Mouse (Mus musculus) T-cell, adult 66 days (primary cell): ENCODE measurements around the gene Zfp580. TPM values are rescaled to one million over a fixed set of nuclear protein-coding genes. Genes with fewer than 3 reads are reported as not detected.

Experiments used
- total RNA-seq, 2 experiments: library from RNA; stranded (reverse); gene quantifications; 3 replicates in 1 of 2; 4 replicates in 1 of 2; pipeline ENCODE4 v1.2.4; 2023

Zfp580 gene
- total RNA-seq = 1 to 10 TPM; 5.6 to 7.3 TPM

DNA sequence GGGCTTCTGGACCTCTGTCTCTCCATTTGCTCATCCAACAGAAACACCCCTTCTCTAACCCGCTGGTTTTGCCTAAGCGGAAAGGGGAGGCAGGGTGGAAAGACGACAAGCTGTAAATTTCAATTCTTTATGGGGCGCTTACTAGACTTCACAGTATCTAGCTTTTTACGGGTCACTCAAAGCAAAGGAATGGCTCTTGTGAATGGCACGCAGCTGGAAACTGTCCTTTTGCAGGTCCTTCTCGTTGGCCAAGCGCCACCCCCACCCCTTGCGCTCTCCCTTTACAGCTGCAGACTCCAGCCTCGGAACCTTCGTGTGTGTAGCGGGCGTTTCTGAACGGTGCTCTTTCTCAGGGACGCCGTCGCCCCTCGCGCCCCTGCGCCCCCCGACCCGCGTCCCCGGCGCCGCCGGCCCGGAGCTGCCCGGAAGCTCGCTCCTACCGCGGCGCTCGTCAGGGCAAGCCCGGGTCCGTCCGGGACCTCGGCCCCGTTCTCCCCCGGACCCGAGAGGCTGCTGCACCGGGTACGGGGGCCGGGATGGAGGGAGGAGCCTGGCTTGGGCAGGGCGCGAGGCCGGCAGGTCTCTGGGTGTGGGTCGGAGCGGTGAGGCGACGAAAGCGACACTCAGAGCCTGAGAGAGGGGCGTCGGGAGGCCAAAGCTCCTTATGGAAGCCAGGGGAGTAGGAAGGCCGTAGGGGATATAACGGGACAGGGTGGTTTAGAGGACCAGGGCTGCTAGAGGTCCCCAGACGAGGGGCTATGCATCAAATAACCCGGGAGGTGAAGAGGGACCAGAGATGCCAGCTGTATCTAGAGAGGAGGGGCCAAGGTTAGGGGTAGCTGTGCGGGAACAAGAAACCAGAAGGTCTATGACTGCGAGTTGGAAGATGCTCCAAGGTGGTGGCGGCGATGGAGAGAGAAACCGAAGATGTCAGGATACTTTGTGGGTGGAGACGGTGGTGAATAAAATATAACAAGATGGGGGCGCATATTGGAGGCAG is at the start of gene Zfp580:
Zfp580 (plus strand) TSS at position 346 of the 1,000 bp plus-strand sequence.

GRCm38 (mm10) chr7:5014251-5015117 is 36.9 kb upstream of the Zfp580 start, which contains the start of the genes Zfp524 and Fiz1:
Zfp524 (plus strand) TSS chr7:5014415.
Fiz1 (minus strand) TSS chr7:5014697.

GRCm38 (mm10) chr7:5015118-5016001 is 36.0 kb upstream of the Zfp580 start, which contains the start of gene Gm44973:
Gm44973 (plus strand) TSS chr7:5015496.

DNA sequence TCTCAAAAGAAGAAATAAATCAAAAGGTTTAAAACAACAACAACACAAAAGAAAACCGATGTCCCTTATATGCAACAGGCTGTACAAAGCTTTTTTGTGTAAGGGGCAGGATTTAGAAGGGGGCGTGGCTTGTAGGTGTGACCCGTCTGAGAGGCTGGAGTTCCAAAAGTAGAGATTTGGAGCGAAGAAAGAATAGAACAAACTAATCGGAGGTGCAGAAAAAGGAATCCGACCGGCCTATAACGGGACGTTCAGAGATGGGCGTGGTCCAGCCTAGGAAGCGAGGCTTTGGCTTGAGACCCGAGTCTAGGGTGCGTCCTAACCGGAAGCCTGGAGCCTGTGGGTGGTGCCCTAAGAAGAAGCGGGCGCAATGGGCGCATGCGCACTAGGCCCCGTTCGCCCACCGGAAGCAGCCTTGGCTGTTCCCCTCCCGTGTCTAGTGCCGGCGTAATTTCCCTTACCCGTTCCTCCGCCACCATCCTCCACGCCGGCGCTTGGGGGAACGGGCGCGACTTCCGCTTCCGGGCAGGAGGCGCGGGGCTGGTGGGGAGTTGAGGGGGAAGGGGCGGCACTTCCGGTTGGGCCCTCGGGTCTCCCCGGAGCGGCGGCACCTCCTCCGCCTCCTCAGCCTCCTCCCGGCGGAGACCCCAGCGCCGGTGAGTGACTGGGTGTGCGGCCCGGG is 31.2 kb upstream of the Zfp580 start, which contains the start of the genes Zfp865 and Ccdc106:
Zfp865 (plus strand) TSS at position 377 of the 682 bp plus-strand sequence.
Ccdc106 (plus strand) TSS at position 554 of the 682 bp plus-strand sequence.

DNA sequence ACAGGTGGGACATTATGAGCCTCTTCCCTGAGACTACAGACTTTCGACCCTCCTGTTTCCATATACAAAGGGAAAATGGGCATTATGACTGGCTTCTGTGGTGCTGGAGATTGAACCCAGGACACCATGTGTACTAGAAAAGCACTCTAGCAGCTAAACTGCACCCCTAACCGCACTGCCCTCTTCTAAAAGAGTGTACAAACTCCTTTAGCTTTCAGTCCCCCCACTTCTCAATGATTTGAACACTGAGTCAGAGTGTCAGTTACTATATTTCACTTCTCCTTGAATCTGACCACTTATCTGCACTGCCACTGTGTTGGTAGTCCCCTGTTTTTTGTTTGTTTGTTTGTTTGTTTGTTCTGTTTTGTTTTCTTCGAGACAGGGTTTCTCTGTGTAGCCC is 17.5 kb upstream of the Zfp580 start, which contains the start of gene 4632433K11Rik:
4632433K11Rik (plus strand) TSS at position 301 of the 400 bp plus-strand sequence.

GRCm38 (mm10) chr7:5038109-5038732 is 13.1 kb upstream of the Zfp580 start, which contains the start of gene Zfp784:
Zfp784 (minus strand) TSS chr7:5038446.

GRCm38 (mm10) chr7:5061774-5062359 is 10.5 kb downstream of the Zfp580 start, which contains the start of gene U2af2:
U2af2 (plus strand) TSS chr7:5062143.

GRCm38 (mm10) chr7:5080010-5080751 is 28.8 kb downstream of the Zfp580 start, which contains the start of gene Epn1:
Epn1 (plus strand) TSS chr7:5080235.

Other genes with a start within 250 kb of the Zfp580 start
- 100 to 1,000 TPM; 160 to 166 TPM for gene Ube2s, start 238.9 kb upstream of the Zfp580 start, total RNA-seq
- under 1 TPM; 0.23 to 0.36 TPM for gene Shisa7, start 206.8 kb upstream of the Zfp580 start, total RNA-seq
- 1 to 10 TPM; 4.1 to 4.2 TPM for gene Isoc2b, start 181.3 kb upstream of the Zfp580 start, total RNA-seq
- gene Isoc2a, start 174.4 kb upstream of the Zfp580 start, total RNA-seq = 10 to 100 TPM; 10.4 to 13.5 TPM
- not detected for gene Gm36210, start 145.0 kb upstream of the Zfp580 start, total RNA-seq
- gene Zfp628, start 136.3 kb upstream of the Zfp580 start, total RNA-seq = 10 to 100 TPM; 30.9 to 32.3 TPM
- gene Nat14, start 129.5 kb upstream of the Zfp580 start, total RNA-seq = 10 to 100 TPM; 10.5 to 10.7 TPM
- 1 to 10 TPM in 1 of 2 experiments, under 1 TPM in 1; 0.73 to 1.3 TPM for gene Ssc5d, start 125.8 kb upstream of the Zfp580 start, total RNA-seq
- gene Sbk2, start 87.1 kb upstream of the Zfp580 start, total RNA-seq = 1 to 10 TPM in 1 of 2 experiments, not detected in 1; 1.4 TPM
- not detected for gene Sbk3, start 80.4 kb upstream of the Zfp580 start, total RNA-seq
- 10 to 100 TPM; 33.7 to 35.1 TPM for gene Zfp579, start 55.4 kb upstream of the Zfp580 start, total RNA-seq
- 10 to 100 TPM; 16.2 to 17.2 TPM for gene Zfp524, start 37.1 kb upstream of the Zfp580 start, total RNA-seq
- gene Fiz1, start 36.8 kb upstream of the Zfp580 start, total RNA-seq = 10 to 100 TPM; 49.3 to 54.1 TPM
- gene Gm44973, start 36.0 kb upstream of the Zfp580 start, total RNA-seq = not detected
- 10 to 100 TPM; 56.0 to 56.5 TPM for gene Zfp865, start 31.2 kb upstream of the Zfp580 start, total RNA-seq
- gene Ccdc106, start 31.0 kb upstream of the Zfp580 start, total RNA-seq = 1 to 10 TPM in 1 of 2 experiments, not detected in 1; 1.2 TPM
- gene 4632433K11Rik, start 17.4 kb upstream of the Zfp580 start, total RNA-seq = under 1 TPM in 1 of 2 experiments, not detected in 1; 0.55 TPM
- gene Zfp784, start 13.1 kb upstream of the Zfp580 start, total RNA-seq = 1 to 10 TPM; 5.9 TPM
- gene U2af2, start 10.6 kb downstream of the Zfp580 start, total RNA-seq = 100 to 1,000 TPM; 454 to 464 TPM
- 100 to 1,000 TPM; 107 to 112 TPM for gene Epn1, start 28.7 kb downstream of the Zfp580 start, total RNA-seq
- gene Rfpl4, start 65.4 kb downstream of the Zfp580 start, total RNA-seq = not detected
- not detected for gene Rasl2-9, start 74.4 kb downstream of the Zfp580 start, total RNA-seq
- gene Vmn1r55, start 98.1 kb downstream of the Zfp580 start, total RNA-seq = not detected
- not detected for gene Vmn1r56, start 145.2 kb downstream of the Zfp580 start, total RNA-seq
- gene Vmn1r57, start 167.0 kb downstream of the Zfp580 start, total RNA-seq = not detected